Mouse (Mus musculus) limb, embryonic 15.5 days (tissue): ENCODE results near the gene Ccdc8. TPM values are rescaled to one million over a fixed set of nuclear protein-coding genes. Genes with fewer than 3 reads are reported as not detected.

Experiments
- ATAC-seq: fragments of 200-750 bp; cut with Nextera tagmentation; 2 replicates; pipeline ENCODE4 v1.8.0; 2017; ENCODE audit warnings: low read depth, moderate TSS enrichment; ENCODE audit not compliant: insufficient number of reproducible peaks, low FRiP score, low TSS enrichment
- H3K27ac ChIP-seq: fragments of 300-500 bp; sonication (generic); 2 replicates; pipeline ENCODE4 v1.5.1; 2015; ENCODE audit warnings: moderate library complexity, mild to moderate bottlenecking, inconsistent platforms
- H3K27me3 ChIP-seq: fragments of 300-500 bp; sonication (generic); 2 replicates; pipeline ENCODE4 v1.6.1; 2015; ENCODE audit warnings: inconsistent platforms
- H3K36me3 ChIP-seq: fragments of 300-500 bp; sonication (generic); 2 replicates; pipeline ENCODE4 v1.6.1; 2015; ENCODE audit warnings: inconsistent platforms
- H3K4me1 ChIP-seq: fragments of 300-500 bp; sonication (generic); 2 replicates; pipeline ENCODE4 v1.6.1; 2015; ENCODE audit warnings: inconsistent platforms
- H3K4me2 ChIP-seq: fragments of 300-500 bp; sonication (generic); 2 replicates; pipeline ENCODE4 v1.6.1; 2015; ENCODE audit warnings: mild to moderate bottlenecking, inconsistent platforms
- H3K4me3 ChIP-seq: fragments of 300-500 bp; sonication (generic); 2 replicates; pipeline ENCODE4 v1.5.1; 2015; ENCODE audit warnings: mild to moderate bottlenecking, inconsistent platforms
- H3K9ac ChIP-seq: fragments of 300-500 bp; sonication (generic); 2 replicates; pipeline ENCODE4 v1.6.1; 2015; ENCODE audit warnings: inconsistent platforms
- H3K9me3 ChIP-seq: fragments of 300-500 bp; sonication (generic); 2 replicates; pipeline ENCODE4 v1.6.1; 2016; ENCODE audit warnings: inconsistent platforms
- WGBS: fragments of 180-500 bp; shearing (Covaris S2); methylation state at CpG from one replicate; pipeline ENCODE4 v1.1.7; 2015; 5-methylcytosine and 5-hydroxymethylcytosine counted together
- polyA plus RNA-seq: library from polyadenylated mRNA; unstranded; fragments of >200 nt; fragmentation: Nextera tagmentation; extraction: Ambion mirVana; gene quantifications from 2 replicates; pipeline ENCODE4 v1.2.1, GENCODE M21; 2015

Ccdc8 gene
- polyA plus RNA-seq, 1 experiment from 2014 or later = 40.8 TPM

- no peak for ATAC-seq
- H3K9me3 ChIP-seq = no peaks in the 10 kb centered on the region
- no peak overlapping the region for H3K9ac ChIP-seq
- WGBS = 90% methylated on average over 7 of the region's 7 CpGs
- no peaks in the 10 kb centered on the region for H3K27me3 ChIP-seq
- no peak overlapping the region for H3K27ac ChIP-seq
- no peak overlapping the region for H3K4me3 ChIP-seq
- H3K4me2 ChIP-seq = no peak overlapping the region
- H3K36me3 ChIP-seq = peaks cover 79% of the 10 kb centered on the region
- peaks cover 40% of the 10 kb centered on the region for H3K4me1 ChIP-seq
These were observed 27.1 kb downstream of the Ccdc8 start for GRCm38 (mm10) chr7:17019426-17020166.

- Histone ChIP-seq H3K9me3 (no peaks in the 10 kb centered on the region), H3K36me3 (peaks cover 56% of the 10 kb centered on the region), H3K27ac (no peak overlapping the region), H3K4me2 (no peak overlapping the region), H3K9ac (no peak overlapping the region), H3K4me1 (peaks cover 48% of the 10 kb centered on the region), H3K4me3 (no peak overlapping the region), H3K27me3 (no peaks in the 10 kb centered on the region)
- no peak for ATAC-seq
- WGBS = 95% methylated on average over 15 of the region's 15 CpGs
These were observed 29.7 kb downstream of the Ccdc8 start for GRCm38 (mm10) chr7:17022176-17022575.

DNA sequence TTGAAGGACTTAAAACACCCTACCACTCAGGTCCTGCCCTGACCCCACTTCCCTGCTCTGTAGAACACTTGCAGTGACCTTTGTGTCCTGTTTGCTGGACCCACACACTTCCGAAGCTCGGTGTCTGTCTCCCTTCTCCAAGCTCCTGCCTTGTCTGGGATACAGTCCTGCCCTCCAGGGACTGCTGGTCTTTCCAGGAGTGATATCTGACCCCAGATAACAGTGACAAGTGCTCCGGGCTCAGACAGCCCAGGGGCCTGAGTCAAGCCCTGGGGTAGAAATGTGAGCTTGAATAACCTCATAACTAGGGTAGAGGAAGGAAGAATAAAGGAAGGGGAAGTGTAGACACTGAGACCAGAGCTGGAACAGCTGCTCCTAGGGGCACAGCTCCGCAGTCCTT, 31.2 kb downstream of the Ccdc8 start:
- peaks cover 56% of the 10 kb centered on the region for H3K36me3 ChIP-seq
- peak overlapping the region; percentile 40; the same call in 1 of the 2 replicates for H3K27ac ChIP-seq
- no peak overlapping the region for H3K4me2 ChIP-seq

GRCm38 (mm10) chr7:17024141-17024540, 31.6 kb downstream of the Ccdc8 start:
- Histone ChIP-seq H3K9ac (no peak overlapping the region), H3K9me3 (no peaks in the 10 kb centered on the region), H3K4me2 (0 out of 2 replicates have a peak overlapping the region, but pooled peaks have one; percentile 30), H3K36me3 (peaks cover 54% of the 10 kb centered on the region), H3K27me3 (no peaks in the 10 kb centered on the region), H3K4me1 (peaks cover 39% of the 10 kb centered on the region), H3K27ac (peak overlapping the region; percentile 40), H3K4me3 (no peak overlapping the region)
- 72% methylated on average over 6 of the region's 6 CpGs for WGBS
- ATAC-seq = no peak

More for the DNA sequence above, 31.2 kb downstream of the Ccdc8 start:
- H3K27me3 ChIP-seq = no peaks in the 10 kb centered on the region
- 66% methylated on average over 4 of the region's 4 CpGs for WGBS
- no peak for ATAC-seq
- H3K4me1 ChIP-seq = peaks cover 39% of the 10 kb centered on the region
- no peak overlapping the region for H3K9ac ChIP-seq
- no peak overlapping the region for H3K4me3 ChIP-seq
- no peaks in the 10 kb centered on the region for H3K9me3 ChIP-seq

DNA sequence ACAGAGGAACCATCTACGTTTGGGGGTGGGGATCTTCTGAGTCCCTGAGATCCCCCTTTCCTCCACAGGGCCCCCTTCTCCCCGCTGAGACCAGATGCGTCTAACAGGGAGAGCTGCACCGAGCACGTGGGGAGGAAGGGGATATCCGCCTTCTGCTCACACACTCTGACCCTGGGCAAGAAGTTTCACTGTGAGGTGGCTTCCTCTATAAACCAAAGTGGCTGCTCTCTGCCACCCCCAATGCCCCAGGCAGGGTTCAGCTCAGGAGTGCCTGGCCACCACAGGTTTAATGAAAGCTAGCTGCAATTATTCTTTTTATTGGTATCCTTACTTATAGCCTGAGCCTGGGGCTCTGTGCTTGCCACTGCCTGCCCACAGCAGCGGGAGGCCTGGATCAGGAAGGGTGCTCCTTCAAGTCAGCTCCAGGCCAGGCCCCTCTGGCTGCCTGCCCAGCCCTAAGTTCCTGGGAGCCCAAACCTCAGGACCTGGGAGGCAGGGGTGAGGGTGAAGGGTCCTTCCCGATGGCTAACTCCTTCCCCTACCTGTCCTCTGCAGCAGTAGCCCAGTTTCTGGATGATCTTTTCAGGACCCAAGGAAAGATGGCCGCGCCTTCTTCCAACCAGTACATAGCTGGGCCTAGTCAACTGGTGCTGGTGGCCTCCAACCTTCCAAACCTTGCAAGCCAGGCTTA, 32.5 kb downstream of the Ccdc8 start:
- Histone ChIP-seq H3K27ac (peak overlapping the region; percentile 79), H3K27me3 (no peaks in the 10 kb centered on the region), H3K4me3 (peak overlapping the region; percentile 7; the same call in 1 of the 2 replicates), H3K9ac (0 out of 2 replicates have a peak overlapping the region, but pooled peaks have one; percentile 2), H3K9me3 (no peaks in the 10 kb centered on the region), H3K4me1 (peaks cover 39% of the 10 kb centered on the region), H3K4me2 (peak overlapping the region; percentile 30; the same call in 1 of the 2 replicates), H3K36me3 (peaks cover 46% of the 10 kb centered on the region)
- WGBS = 34% methylated on average over 10 of the region's 10 CpGs
- ATAC-seq = no peak

DNA sequence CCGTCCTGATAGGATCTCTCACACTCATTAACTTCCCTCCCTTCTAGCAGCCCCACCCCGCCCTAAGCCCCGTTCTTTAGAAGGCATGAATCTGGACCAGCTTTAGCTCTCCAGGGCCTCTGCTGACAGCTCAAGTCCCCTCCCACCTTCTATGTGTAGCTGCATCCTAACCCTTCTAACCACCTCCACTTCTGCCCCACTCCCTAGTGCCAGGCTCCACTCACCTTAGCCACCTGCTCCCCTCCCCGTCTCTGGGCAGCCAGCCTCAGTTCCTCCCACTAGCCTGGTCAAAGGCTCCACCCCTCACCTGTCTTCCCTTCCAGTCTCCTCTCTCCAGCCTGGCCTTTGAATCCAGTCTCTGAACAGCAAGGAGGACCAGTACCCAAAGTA, 33.0 kb downstream of the Ccdc8 start:
- no peak for ATAC-seq
- H3K9ac ChIP-seq = 0 out of 2 replicates have a peak overlapping the region, but pooled peaks have one; percentile 2
- no peak overlapping the region; the same call in 1 of the 2 replicates for H3K4me3 ChIP-seq
- H3K27ac ChIP-seq = peak overlapping the region; percentile 79
- H3K4me1 ChIP-seq = peaks cover 39% of the 10 kb centered on the region
- no peaks in the 10 kb centered on the region for H3K9me3 ChIP-seq
- H3K4me2 ChIP-seq = peak overlapping the region; percentile 30; the same call in 1 of the 2 replicates
- peaks cover 42% of the 10 kb centered on the region for H3K36me3 ChIP-seq
- WGBS = 46% methylated on average over 4 of the region's 4 CpGs
- no peaks in the 10 kb centered on the region for H3K27me3 ChIP-seq

DNA sequence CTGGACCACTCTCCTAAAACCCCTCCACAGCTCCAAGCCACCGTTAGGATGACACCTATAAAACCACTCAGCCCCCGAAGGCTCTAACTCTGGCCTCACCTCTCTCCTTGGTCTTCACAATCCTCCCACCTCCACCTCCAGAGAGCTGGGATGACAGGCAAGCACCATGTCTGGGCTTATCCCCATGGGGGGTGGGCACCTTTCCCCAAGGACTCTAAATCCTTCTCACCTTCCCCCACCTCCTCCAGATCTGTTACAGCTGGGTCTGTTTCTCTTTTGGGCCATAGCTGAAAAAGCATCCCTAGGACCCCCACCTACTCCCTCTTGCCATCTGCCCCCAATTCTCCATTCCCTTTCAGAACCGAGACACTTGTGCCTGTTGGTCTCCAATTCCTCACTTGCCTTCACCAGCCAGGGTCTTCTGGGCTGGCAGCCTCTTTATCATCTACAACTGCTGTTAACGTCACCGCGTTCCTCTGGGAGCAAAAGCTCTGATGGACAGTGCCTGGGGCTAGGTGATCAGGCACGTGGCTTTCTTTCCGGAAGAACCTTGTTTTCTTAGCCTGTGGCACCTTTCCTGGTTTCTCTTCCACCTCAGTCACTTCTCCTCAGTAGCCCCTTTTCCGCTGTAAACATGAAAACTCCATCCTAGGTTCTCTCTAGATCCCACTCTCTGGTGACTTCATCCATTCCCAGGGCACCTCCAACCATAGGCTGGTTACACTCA, 33.6 kb downstream of the Ccdc8 start:
- Histone ChIP-seq H3K27ac (no peak overlapping the region), H3K4me3 (peak overlapping the region; percentile 80)
- no peak for ATAC-seq

GRCm38 (mm10) chr7:17026710-17027587, 34.4 kb downstream of the Ccdc8 start:
- peak overlapping the region; percentile 66 for H3K4me2 ChIP-seq
- 5% methylated on average over 24 of the region's 24 CpGs for WGBS
- H3K4me1 ChIP-seq = peaks cover 39% of the 10 kb centered on the region
- peaks cover 41% of the 10 kb centered on the region for H3K36me3 ChIP-seq
- peak overlapping the region; percentile 80 for H3K4me3 ChIP-seq
- H3K9me3 ChIP-seq = no peaks in the 10 kb centered on the region
- peak overlapping the region; percentile 78 for H3K9ac ChIP-seq
- ATAC-seq = peak; percentile 37
- no peaks in the 10 kb centered on the region for H3K27me3 ChIP-seq
- H3K27ac ChIP-seq = peak overlapping the region; percentile 85

More for the DNA sequence above, 33.6 kb downstream of the Ccdc8 start:
- 51% methylated on average over 9 of the region's 9 CpGs for WGBS
- peaks cover 39% of the 10 kb centered on the region for H3K4me1 ChIP-seq
- H3K27me3 ChIP-seq = no peaks in the 10 kb centered on the region
- H3K9me3 ChIP-seq = no peaks in the 10 kb centered on the region
- no peak overlapping the region for H3K9ac ChIP-seq
- peaks cover 41% of the 10 kb centered on the region for H3K36me3 ChIP-seq
- peak overlapping the region; percentile 66 for H3K4me2 ChIP-seq

- Histone ChIP-seq H3K27ac (peak within 1 kb of the TSS; percentile 85), H3K9me3 (no peaks in the 10 kb centered on the region), H3K27me3 (no peaks in the 10 kb centered on the region), H3K9ac (peak within 1 kb of the TSS; percentile 78), H3K4me3 (peak within 1 kb of the TSS; percentile 80), H3K4me1 (peaks cover 39% of the 10 kb centered on the region), H3K4me2 (peak within 1 kb of the TSS; percentile 66), H3K36me3 (peaks cover 41% of the 10 kb centered on the region)
- under 1% methylated on average over 53 of the region's 58 CpGs for WGBS
- ATAC-seq = peak; percentile 73
These were observed 35.3 kb downstream of the Ccdc8 start, which contains the start of gene Ppp5c for GRCm38 (mm10) chr7:17027588-17028343. Gene Ppp5c, minus strand, starts transcription at chr7:17027924.

DNA sequence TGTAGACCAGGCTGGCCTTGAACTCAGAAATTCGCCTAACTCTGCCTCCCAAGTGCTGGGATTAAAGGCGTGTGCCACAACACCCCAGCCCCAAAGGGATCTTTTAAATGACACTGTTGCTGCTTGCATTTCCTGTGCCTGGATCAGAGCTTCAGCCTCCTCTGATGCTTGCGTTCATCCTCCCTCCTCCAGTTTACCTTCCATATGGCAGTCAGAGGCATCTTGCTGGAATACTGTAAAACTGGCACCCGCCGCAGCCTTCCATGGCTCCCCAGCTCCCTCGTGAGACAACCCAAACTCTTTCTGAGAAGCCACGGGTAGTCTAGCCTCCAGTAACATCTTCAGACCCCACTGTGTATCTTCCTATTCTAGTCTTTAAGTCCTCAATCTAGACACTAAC, 36.4 kb downstream of the Ccdc8 start:
- H3K4me3 ChIP-seq = no peak overlapping the region
- WGBS = 73% methylated on average over 7 of the region's 7 CpGs
- no peaks in the 10 kb centered on the region for H3K9me3 ChIP-seq
- no peak overlapping the region for H3K4me2 ChIP-seq
- H3K36me3 ChIP-seq = peaks cover 41% of the 10 kb centered on the region
- H3K27me3 ChIP-seq = no peaks in the 10 kb centered on the region
- no peak for ATAC-seq
- peak overlapping the region; percentile 47; the same call in 1 of the 2 replicates for H3K27ac ChIP-seq
- no peak overlapping the region for H3K9ac ChIP-seq
- peaks cover 32% of the 10 kb centered on the region for H3K4me1 ChIP-seq
